Mouse (Mus musculus): ENCODE results near the gene Gm45717. TPM values are rescaled to one million over a fixed set of nuclear protein-coding genes. Genes with fewer than 3 reads are reported as not detected.
"Not testable (repeated sequence)": the region's sequence is repeated elsewhere in the genome, so short reads cannot be mapped to it uniquely, and the experiment has no call there.

The Gm45717 gene
- polyA plus RNA-seq, 2 experiments, result not detected

- no peak overlapping the region for H3K27ac ChIP-seq (replicated peaks; ENCODE audit: low read depth, low read length)
- no peak overlapping the region for H3K4me2 ChIP-seq (replicated peaks; ENCODE audit: low read depth, low read length, severe bottlenecking)
- DNase-seq (ENCODE audit: low spot score) (no peak), ATAC-seq (ENCODE audit: low FRiP score, low read depth) (no peak)
- WGBS, result 32% methylated on average over 9 of the region's 9 CpGs
- peaks cover 23% of the 10 kb centered on the region for H3K4me1 ChIP-seq (ENCODE audit: control insufficient read depth, insufficient read depth, low read length)
- no peaks in the 10 kb centered on the region for H3K27me3 ChIP-seq (ENCODE audit: control insufficient read depth, insufficient read depth, low read length)
- no peaks in the 10 kb centered on the region for H3K9me3 ChIP-seq (ENCODE audit: control insufficient read depth, low read length)
- H3K9ac ChIP-seq (ENCODE audit: low read depth, low read length, severe bottlenecking), result no peak overlapping the region
- no peak overlapping the region for H3K4me3 ChIP-seq (replicated peaks; ENCODE audit: low read length)
- no peaks in the 10 kb centered on the region for H3K36me3 ChIP-seq (ENCODE audit: control insufficient read depth, insufficient read depth, low read length)
- TF ChIP-seq POLR2A (IDR thresholded peaks at IDR 0.05; ENCODE audit: borderline replicate concordance, extremely low read depth, insufficient read depth, insufficient read length), result no peak
Observed at GRCm38 (mm10) chr7:140974940-140975339, 19.2 kb upstream of the Gm45717 start.

- Histone ChIP-seq H3K36me3 (ENCODE audit: control insufficient read depth, insufficient read depth, low read length) (no peaks in the 10 kb centered on the region), H3K4me1 (ENCODE audit: control insufficient read depth, insufficient read depth, low read length) (peaks cover 23% of the 10 kb centered on the region), H3K4me3 (replicated peaks; ENCODE audit: low read length) (no peak overlapping the region), H3K9ac (ENCODE audit: low read depth, low read length, severe bottlenecking) (no peak overlapping the region), H3K4me2 (replicated peaks; ENCODE audit: low read depth, low read length, severe bottlenecking) (0 out of 2 replicates have a peak overlapping the region, but pooled peaks have one; percentile 10), H3K27me3 (ENCODE audit: control insufficient read depth, insufficient read depth, low read length) (no peaks in the 10 kb centered on the region), H3K27ac (replicated peaks; ENCODE audit: low read depth, low read length) (peak overlapping the region; percentile 52), H3K9me3 (ENCODE audit: control insufficient read depth, low read length) (no peaks in the 10 kb centered on the region)
- DNase-seq (ENCODE audit: low spot score) (peak; percentile 79), ATAC-seq (ENCODE audit: low FRiP score, low read depth) (peak; percentile 64; the same call in 1 of the 2 replicates)
- no peak for TF ChIP-seq POLR2A (IDR thresholded peaks at IDR 0.05; ENCODE audit: borderline replicate concordance, extremely low read depth, insufficient read depth, insufficient read length)
- WGBS, result 16% methylated on average over 14 of the region's 14 CpGs
Observed at GRCm38 (mm10) chr7:140973396-140974165, 17.8 kb upstream of the Gm45717 start.

DNA sequence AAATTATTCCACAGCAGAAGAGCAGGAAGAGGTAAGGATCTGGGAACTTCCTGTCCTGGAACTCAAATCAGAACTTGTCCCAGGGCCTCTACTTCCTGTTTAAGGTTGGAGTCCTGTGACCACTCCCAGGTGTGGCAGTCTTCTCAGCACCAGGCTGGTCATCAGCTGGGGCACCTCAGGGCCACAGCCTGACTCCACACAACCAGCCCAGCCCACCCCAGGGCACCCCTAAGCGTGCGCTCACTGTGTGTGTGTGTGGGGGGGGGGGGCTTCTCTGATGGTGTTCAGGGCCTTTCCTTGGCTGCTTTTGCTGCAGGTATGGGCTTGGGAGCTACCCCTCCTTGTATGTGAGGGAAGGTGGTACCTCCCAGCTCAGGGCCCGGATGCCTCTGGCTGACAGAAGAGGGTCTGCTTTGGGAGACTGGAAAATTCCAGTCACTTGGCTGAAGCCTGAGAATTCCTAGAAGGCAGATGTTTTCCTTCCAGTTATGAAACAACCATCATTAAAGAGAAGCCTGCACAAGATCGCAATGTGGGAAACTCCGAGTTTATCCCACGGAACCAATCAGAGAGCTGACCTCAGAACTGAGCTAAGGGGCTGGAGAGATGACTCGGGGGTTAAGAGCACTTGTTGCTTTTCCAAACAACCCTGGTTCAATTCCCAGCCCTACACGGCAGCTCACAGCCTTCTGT is 15.9 kb upstream of the Gm45717 start:
- Histone ChIP-seq H3K36me3 (ENCODE audit: control insufficient read depth, insufficient read depth, low read length) (no peaks in the 10 kb centered on the region), H3K4me1 (ENCODE audit: control insufficient read depth, insufficient read depth, low read length) (peaks cover 29% of the 10 kb centered on the region), H3K4me2 (replicated peaks; ENCODE audit: low read depth, low read length, severe bottlenecking) (no peak overlapping the region), H3K4me3 (replicated peaks; ENCODE audit: low read length) (no peak overlapping the region), H3K27ac (replicated peaks; ENCODE audit: low read depth, low read length) (peak overlapping the region; percentile 55; the same call in 1 of the 2 replicates), H3K9ac (ENCODE audit: low read depth, low read length, severe bottlenecking) (no peak overlapping the region), H3K9me3 (ENCODE audit: control insufficient read depth, low read length) (no peaks in the 10 kb centered on the region), H3K27me3 (ENCODE audit: control insufficient read depth, insufficient read depth, low read length) (no peaks in the 10 kb centered on the region)
- no peak for TF ChIP-seq POLR2A (IDR thresholded peaks at IDR 0.05; ENCODE audit: borderline replicate concordance, extremely low read depth, insufficient read depth, insufficient read length)
- DNase-seq (ENCODE audit: low spot score) (peak; percentile 68), ATAC-seq (ENCODE audit: low FRiP score, low read depth) (peak; percentile 68)
- 61% methylated on average over 8 of the region's 8 CpGs for WGBS

DNA sequence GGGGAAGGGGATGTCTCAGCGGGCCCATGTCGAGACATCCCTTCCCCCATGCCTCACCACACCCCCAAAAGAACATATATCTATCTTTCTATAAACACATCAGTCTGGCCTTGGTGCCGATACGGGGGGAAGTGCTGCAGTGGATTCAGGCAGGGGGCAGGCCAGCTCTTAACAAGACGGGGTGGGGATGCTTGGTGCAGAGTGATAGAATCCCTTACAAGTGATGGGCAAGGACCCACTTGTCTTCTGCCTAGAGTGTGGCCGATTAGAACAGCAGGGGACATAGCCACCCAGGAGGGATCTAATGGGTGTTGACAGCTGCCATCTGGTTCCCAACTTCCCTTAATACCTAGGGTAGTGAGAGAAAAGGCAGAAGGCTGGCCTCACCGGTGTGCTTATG is 15.2 kb upstream of the Gm45717 start:
- Histone ChIP-seq H3K4me2 (replicated peaks; ENCODE audit: low read depth, low read length, severe bottlenecking) (no peak overlapping the region), H3K36me3 (ENCODE audit: control insufficient read depth, insufficient read depth, low read length) (no peaks in the 10 kb centered on the region), H3K9me3 (ENCODE audit: control insufficient read depth, low read length) (no peaks in the 10 kb centered on the region), H3K27me3 (ENCODE audit: control insufficient read depth, insufficient read depth, low read length) (no peaks in the 10 kb centered on the region), H3K4me3 (replicated peaks; ENCODE audit: low read length) (no peak overlapping the region), H3K9ac (ENCODE audit: low read depth, low read length, severe bottlenecking) (no peak overlapping the region), H3K27ac (replicated peaks; ENCODE audit: low read depth, low read length) (no peak overlapping the region), H3K4me1 (ENCODE audit: control insufficient read depth, insufficient read depth, low read length) (peaks cover 29% of the 10 kb centered on the region)
- TF ChIP-seq POLR2A (IDR thresholded peaks at IDR 0.05; ENCODE audit: borderline replicate concordance, extremely low read depth, insufficient read depth, insufficient read length), result no peak
- no peak for ATAC-seq (ENCODE audit: low FRiP score, low read depth)
- DNase-seq (ENCODE audit: low spot score), result no peak
- WGBS, result 36% methylated on average over 7 of the region's 7 CpGs

DNA sequence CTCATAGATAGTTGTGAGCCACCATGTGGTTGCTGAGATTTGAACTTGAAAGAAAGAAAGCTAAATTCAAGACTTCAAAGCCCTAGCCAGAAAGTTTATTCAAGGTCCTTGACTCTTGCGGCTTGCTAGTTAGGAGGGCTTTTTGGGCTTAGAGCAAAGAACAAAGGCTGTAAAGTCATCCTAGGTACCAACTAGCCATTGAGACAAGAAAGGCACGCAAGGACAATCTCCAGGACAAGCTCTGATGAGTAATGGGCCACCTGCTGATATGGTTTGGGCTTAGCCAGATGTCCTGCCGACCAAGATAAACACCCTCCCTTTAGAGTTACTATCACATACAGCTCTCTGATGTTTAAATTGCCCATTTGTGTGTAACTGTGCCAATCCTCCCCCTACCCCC is 13.0 kb upstream of the Gm45717 start:
- whole genome bisulfite sequencing, result 32% methylated on average over 3 of the region's 3 CpGs
- not testable (repeated sequence) for H3K27ac ChIP-seq (replicated peaks; ENCODE audit: low read depth, low read length)
- peak overlapping the region; percentile 22; the same call in 1 of the 2 replicates for H3K4me2 ChIP-seq (replicated peaks; ENCODE audit: low read depth, low read length, severe bottlenecking)

More for the DNA sequence above, 13.0 kb upstream of the Gm45717 start:
- not testable (repeated sequence) for DNase-seq (ENCODE audit: low spot score); H3K27me3 ChIP-seq (ENCODE audit: control insufficient read depth, insufficient read depth, low read length); ATAC-seq (ENCODE audit: low FRiP score, low read depth); H3K9ac ChIP-seq (ENCODE audit: low read depth, low read length, severe bottlenecking); H3K36me3 ChIP-seq (ENCODE audit: control insufficient read depth, insufficient read depth, low read length); H3K9me3 ChIP-seq (ENCODE audit: control insufficient read depth, low read length); H3K4me3 ChIP-seq (replicated peaks; ENCODE audit: low read length)
- H3K4me1 ChIP-seq (ENCODE audit: control insufficient read depth, insufficient read depth, low read length), result peaks cover 21% of the 10 kb centered on the region
